Comparison of ENCODE assay signal across 13 mouse cellular contexts in genomic region chr2:116807207-116807606, GRCm38 (mm10).
"Had no signal": no experiment of that assay in that cellular context is flagged by ENCODE, and none has a peak within 500 bp of the region (broad histone marks: within the 10 kb centered on the region; RNA-seq: fewer than 3 reads in every experiment).

No protein-coding gene starts in this region.

- H3K9ac ChIP-seq: limb, embryonic 13.5 days; liver, embryonic 15.5 days had no signal

- H3K27me3 ChIP-seq: limb, embryonic 13.5 days; liver, embryonic 15.5 days had no signal

- H3K4me1 ChIP-seq: liver, embryonic 15.5 days had no signal

- H3K9me3 ChIP-seq: limb, embryonic 13.5 days; liver, embryonic 15.5 days had no signal

- H3K4me2 ChIP-seq: limb, embryonic 13.5 days; liver, embryonic 15.5 days had no signal

- H3K36me3 ChIP-seq: limb, embryonic 13.5 days; liver, embryonic 15.5 days had no signal

- ATAC-seq: intestine, postnatal 0 days; lung, postnatal 0 days had no signal

- H3K4me3 ChIP-seq: layer of hippocampus, adult 2 months; limb, embryonic 13.5 days; liver, embryonic 15.5 days had no signal

- H3K27ac ChIP-seq: kidney, postnatal 0 days; layer of hippocampus, adult 2 months; limb, embryonic 13.5 days; liver, embryonic 15.5 days; stomach, postnatal 0 days had no signal

- DNase-seq: kidney, adult 9 months; kidney, postnatal 36 days; left cerebral cortex, postnatal 4 days; lung, adult 2 months; lung, postnatal 36 days; thymus, postnatal 14 days had no signal
